Mouse (Mus musculus): Measurements from ENCODE around the gene Arhgap9.
A peak's percentile ranks its signal among the peaks of the same experiment; 100 is the strongest.
"Not testable (repeated sequence)": the region's sequence is repeated elsewhere in the genome, so short reads cannot be mapped to it uniquely, and the experiment has no call there.

The Arhgap9 gene

DNA sequence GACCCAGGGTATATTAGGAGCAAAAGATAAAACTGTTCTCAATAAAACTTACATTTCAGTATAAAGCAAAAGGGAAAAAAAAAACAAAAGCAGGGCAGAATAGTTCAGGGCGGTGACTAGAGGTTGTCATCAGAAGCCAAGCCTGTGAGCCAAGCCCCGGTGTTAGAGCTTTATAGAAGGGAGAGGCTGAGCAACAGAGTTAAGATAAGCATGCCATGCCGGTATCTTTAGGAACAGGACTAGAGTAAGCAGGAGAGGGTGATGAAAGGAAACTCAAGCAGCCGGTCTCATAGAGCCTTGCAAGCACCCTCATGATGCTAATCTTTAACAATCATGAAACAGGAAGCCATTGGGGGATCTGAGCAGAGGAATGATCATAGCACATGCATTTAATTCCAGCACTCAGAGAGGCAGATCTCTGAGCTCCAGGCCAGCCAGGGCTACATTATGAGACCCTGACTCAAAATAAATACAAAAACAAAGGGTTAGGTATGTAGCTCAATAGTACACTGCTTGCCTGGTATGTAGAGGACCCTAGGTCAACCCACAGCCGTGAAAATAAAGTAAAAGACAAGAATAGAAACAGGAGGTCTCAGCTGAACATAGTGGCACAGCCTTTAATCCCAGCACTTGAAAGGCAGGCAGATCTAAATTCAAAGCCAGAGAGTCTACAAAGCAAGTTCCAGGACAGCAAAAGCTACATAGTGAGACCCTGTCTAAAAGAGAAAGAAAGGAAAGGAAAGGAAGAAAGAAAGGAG, 29.7 kb upstream of the Arhgap9 start:
- DNase-seq (ENCODE audit: low read depth, low spot score), result peak; percentile 68

DNA sequence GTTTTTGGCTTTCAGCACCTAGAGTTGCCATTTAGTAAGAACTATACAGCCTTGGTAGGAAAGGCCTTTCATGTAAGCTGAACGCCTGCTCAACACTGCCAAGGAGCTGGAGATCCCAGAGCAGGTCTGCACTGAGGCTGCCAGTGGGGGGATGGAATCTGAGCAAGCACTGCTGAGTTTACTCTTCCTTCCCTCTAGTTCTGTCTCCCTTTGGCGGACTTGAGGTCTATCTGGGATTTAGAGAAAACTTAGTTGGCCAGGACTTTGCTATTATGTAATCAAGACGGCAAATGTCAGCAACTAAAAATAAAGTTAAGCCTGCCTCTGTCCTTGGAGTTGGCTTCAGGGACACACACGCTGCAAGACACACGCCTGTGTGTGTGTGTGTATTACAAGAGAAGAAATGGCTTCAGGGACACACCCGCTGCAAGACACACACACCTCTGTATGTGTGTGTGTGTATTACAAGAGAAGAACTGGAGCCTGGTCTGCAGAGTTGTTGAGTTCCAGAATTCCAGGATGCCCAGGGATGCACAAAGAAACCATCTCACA, 28.7 kb upstream of the Arhgap9 start:
- no peak for DNase-seq (ENCODE audit: low read depth, low spot score)

DNA sequence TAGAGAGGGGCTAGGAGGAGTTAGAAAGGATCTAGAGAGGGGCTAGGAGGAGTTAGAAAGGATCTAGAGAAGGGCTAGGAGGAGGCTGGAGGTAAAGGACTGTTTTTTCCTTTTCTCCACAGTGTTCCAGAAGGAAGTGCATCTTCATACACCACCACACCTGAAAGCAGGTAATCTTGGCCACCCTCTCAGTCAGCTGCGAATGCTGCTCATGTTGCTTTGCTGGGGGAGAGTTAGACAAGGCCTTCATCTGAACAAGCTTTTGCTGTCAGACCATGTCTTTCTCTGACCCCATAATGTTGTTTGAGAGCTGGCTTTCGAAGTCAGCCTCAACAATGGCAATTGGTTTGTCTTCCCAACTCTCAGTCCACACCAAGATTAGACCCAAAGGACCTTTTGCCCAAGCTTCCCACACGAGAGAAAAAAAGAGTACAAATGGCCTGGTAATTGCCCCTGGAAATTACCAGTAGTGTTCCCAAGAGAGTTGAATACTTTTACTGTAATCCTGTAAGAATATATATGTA, 28.1 kb upstream of the Arhgap9 start:
- no peak for DNase-seq (ENCODE audit: low read depth, low spot score)

DNA sequence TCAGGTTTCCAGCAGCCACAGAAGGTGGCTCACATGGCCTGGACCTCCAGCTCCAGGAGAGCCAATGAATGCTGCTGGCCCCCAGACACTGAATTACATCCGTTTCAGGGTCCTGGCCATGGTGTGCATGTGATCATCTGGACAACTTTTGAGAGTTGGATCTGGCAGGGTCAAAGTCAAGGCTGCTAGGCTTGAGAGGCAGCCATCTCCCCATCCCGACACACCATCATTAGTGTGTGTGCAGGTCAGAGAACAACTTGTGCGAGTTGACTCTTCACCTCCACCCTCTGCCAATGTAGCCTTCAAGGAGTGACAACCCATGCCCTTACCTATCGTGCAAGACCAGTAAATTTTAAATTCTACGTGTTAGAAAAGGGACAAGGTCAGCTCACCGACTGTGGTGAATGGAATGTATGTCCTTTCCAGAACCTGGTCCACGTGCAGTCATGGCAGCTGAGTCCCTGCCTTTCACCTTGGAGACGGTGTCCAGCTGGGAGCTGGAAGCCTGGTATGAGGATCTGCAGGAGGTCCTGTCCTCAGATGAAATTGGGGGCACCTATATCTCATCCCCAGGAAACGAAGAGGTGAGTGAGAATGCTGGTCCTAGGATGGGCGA, 26.8 kb upstream of the Arhgap9 start:
- no peak for DNase-seq (ENCODE audit: low read depth, low spot score)

DNA sequence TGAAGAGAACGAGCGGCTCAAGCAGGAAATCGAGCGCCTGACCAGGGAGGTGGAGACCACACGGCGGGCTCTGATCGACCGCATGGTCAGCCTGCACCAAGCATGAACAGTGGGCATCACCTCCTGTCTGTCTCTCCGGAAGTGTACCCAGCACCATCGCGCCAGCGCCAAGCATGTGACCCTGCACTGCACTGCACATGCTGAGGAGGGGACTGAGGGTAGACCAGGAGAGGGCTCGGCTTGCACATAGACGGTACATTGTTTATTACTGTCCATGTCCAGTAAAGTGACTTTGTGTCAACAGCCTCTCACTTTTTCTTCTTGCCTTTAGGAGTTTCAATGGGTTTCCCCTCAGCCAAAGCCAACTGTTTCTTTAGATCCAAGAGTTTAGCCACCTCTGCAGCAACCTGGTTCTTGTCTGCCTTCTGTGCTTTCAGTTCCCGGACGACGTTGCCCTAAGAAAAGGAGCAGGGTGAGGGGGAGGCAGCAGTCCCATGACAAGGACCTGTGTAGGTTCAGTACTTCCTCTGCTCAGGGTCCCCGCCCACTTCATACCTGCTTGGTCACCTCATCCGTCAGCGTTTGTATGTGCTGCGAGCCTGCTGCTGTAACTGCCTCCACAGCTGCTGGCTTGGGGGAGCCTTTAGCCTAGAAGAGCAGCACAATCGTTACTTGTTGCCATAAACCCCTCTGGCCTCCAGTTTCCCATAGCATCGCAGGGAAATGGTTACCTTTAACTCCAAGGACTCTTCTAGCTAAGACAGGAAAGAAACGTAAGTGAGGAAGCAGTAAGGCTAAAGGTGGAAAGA, 25.6 kb upstream of the Arhgap9 start:
- no peak for DNase-seq (ENCODE audit: low read depth, low spot score)

DNA sequence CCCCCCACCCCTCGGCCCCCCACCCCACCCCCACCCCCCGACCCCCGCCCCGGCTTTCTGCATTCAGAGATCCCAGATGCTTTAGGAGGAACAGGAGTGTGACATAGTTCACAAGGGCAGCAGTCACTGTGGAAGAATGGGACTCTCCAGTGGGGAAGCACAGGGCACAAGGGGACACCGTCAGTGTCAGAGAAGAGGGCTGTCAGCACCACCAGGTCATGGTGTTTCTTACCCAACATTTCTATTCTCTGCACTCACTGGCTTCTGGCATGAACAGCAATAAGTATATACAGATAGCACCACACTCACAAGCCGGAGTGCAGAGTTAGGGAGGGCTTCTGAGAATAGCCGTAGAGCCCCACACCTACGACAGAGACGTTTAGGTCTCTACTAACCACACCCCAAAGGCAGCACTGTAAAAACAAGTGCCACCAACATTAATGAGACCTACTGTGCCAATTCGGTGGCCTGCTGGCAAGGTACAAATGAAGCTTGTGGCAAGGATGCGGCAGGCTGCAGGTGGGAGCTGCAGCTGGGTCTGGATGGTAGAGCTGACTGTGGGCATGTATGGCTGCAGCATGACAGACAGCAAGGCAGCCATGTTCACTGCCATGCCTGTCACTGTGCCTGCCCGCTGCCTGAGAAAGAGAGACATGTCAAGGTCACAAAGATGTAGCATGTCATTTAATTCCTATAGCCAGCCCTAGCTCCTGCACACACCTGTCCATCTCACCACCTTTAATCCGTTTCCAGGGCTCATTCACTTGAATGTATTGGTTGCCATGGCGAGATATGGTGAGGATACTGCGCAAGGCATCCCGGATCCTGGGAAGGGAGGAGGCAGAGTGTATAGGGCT, 24.5 kb upstream of the Arhgap9 start:
- DNase-seq (ENCODE audit: low read depth, low spot score), result no peak

DNA sequence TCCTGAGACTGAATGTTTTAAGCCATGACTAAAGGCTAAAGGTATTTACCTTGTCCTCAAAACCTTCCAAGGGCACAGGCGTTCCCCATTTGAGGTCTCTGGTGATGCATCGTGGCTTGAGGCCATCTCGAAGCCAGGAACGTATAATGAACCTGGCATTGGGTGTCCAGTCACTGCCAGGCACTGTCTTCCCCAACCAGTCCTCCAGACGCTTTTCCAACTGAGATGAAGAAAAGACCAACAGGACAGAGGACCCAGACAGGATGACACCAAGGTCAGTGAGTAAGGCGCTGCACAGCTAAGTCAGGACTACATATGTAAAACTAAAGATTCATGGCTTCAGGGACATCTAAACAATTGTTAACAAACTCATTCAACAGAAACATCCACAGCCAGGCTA, 21.4 kb upstream of the Arhgap9 start:
- no peak for DNase-seq (ENCODE audit: low read depth, low spot score)

DNA sequence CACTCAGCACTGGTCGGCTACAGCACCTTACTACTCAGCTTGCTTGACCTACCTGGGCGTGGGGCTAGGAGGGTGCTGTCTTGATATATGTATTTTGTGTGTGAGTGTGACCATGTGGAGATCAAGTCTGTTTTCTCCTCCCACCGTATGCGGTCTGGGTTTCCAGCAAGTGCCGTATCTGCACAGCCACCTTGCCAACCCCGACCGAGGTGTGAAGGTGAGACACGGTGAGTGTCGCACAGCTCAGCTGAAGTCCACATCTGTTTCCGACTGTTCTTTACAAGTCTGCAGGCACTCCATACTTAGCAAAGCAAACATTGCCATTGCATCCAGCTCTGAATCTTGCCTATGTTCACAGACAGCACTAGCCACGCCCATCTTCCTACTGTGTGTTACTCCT, 18.6 kb upstream of the Arhgap9 start:
- no peak for DNase-seq (ENCODE audit: low read depth, low spot score)

DNA sequence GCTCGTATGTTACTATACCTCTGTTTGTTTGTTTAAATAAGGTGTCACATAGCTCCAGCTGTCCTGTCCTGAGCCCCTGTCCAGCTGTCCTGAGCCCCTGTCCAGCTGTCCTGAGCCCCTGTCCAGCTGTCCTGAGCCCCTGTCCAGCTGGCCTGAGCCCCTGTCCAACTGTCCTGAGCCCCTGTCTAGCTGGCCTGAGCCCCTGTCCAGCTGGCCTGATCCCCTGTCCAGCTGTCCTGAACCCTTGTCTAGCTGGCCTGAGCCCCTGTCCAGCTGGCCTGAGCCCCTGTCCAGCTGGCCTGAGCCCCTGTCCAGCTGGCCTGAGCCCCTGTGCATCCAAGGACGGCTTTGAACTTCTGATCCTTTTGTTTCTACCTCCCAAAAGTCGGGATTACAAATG, 12.6 kb upstream of the Arhgap9 start:
- not testable (repeated sequence) for DNase-seq (ENCODE audit: low read depth, low spot score)

DNA sequence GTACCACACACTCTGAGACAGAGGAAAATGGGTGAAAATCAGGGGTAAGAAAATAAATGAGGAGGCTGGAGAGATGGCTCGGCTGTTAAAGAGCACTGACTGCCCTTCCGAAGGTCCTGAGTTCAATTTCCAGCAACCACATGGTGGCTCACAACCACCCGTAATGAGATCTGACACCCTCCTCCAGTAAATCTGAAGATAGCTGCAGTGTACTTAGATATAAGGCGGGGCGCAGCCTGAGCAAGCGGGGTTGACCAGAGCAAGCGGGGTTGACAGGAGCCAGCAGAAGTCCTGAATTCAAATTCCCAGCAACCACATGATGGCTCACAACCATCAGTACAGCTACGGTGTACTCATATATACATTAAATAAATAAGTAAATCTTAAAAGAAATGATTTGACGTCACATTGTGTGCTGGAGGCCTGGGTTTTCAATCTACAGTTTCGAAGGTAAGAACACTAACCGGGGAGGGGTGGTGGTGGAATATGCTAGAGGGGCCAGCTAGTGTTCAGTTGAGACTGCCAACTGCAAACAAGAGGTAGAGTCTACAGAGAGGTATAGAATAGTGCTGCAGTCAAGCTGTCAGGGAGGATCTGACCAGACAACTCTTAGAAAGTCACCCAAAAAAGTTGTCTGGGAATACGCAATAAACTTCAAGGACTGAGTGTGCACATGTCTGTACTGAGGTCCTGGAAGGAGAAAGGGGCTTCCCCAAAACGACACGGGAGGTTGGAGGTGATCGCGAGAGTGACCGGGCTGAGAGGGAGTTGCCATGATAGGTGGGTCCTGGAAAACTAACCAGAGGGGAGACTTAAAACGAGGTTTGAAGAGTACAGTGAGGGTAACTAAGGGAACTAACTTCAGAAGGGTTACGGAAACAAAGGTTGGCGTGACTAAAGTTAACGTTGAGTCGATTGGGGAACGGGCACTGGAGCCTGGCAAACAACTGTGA, 11.0 kb upstream of the Arhgap9 start:
- DNase-seq (ENCODE audit: low read depth, low spot score), result peak; percentile 46

DNA sequence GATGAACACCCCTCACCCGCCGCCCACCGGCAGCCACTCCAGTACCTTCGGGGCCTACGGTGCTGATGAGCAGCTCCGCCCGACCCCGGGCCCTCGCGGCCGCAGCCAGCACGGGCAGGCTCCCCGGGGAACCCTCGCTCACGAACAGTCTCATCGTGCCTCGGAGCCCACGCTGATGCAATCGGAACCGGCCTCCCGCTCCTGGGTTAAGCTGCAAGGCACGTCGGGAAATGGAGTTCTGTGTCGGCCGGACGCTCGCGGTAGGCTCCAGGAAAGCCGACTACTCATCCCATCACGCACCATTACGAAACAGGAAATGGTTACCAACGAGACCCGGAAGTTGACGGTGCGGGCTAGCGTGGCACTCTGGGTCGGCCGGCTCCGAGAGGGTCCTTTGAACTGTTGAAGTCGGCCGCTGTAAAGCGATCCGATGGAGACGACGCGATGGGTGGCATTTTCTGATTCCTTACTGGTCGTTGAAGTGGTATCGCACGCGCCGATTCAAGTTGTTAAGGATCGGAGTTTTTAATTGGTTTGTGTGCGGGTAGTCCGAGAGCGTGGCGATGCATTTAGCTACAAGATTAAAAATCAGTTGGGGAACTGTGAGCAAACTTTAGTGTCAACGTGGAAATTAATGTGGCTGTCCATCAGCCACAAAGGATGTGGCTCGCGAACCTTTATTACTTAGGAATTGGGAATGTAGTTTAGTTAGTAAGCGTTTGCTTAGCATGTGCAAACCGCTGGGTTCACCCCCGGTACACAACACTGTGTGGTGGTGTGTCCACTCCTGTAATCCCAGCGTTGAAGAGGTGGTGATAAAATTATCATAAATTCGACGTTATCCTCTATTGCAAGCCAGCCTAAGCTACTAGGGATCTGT, 10.0 kb upstream of the Arhgap9 start, which contains the start of gene Mars:
TSS of gene Mars (minus strand) at position 311 of the 880 bp plus-strand sequence.
- peak; percentile 93 for DNase-seq (ENCODE audit: low read depth, low spot score)

DNA sequence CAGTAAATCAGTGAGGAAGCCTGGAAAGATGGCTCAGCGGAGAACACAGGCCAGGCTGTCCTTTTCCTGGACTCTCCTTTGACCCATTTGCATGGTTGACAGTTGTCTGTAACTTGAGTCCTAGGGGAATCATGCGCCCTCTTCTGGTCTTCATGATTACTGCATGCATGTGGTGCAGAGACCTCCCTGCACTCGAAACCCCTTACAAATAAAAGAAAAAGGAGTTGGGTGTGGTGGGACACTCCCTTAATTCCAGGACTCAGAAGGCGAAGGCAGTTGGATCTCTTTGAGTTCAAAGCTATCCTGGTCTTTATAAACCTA, 9.4 kb upstream of the Arhgap9 start:
- peak; percentile 91 for DNase-seq (ENCODE audit: low read depth, low spot score)

DNA sequence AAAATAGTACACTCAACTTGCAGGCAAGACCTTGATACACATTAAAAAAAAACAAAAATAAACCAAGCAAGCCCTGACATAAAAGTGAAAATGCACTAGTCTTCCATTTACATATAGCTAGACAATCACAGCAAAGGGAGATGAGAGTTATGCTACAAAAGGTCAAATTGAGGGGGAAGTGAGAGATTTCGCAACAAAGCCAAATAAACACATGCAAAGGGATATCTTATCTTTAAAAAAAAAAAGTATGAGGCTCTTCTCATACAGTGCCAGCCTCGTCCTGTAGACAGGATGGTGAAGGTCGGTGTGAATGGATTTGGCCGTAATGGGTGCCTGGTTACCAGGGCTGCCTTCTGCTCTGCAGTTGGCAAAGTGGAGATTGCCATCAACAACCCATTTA, 8.9 kb upstream of the Arhgap9 start:
- no peak for DNase-seq (ENCODE audit: low read depth, low spot score)

DNA sequence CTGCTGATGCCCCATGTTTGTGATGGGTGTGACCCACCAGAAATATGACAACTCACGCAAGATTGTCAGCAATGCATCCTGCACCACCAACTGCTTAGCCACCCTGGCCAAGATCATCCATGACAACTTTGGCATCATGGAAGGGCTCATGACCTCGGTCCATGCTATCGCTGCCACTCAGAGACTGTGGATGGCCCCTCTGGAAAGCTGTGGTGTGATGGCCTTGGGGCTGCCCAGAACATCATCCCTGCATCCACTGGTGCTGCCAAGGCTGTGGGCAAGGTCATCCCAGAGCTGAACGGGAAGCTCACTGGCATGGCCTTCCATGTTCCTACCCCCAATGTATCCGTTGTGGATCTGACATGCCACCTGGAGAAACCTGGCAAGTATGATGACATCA, 8.2 kb upstream of the Arhgap9 start:
- not testable (repeated sequence) for DNase-seq (ENCODE audit: low read depth, low spot score)

DNA sequence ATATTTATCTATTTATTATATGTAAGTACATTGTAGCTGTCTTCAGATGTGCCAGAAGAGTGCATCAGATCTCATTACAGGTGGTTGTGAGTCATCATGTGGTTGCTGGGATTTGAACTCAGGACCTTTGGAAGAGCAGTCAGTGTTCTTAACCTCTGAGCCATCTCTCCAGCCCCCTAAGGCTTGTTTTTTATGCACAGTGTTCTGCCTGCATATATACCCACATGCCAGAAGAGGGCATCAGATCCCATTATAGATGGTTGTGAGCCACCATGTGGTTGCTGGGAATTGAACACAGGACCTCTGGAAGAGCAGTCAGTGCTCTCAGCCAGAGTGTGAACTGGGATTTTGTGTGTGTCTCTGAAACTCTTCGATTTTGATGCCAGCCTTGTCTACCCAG, 6.8 kb upstream of the Arhgap9 start:
- not testable (repeated sequence) for DNase-seq (ENCODE audit: low read depth, low spot score)

DNA sequence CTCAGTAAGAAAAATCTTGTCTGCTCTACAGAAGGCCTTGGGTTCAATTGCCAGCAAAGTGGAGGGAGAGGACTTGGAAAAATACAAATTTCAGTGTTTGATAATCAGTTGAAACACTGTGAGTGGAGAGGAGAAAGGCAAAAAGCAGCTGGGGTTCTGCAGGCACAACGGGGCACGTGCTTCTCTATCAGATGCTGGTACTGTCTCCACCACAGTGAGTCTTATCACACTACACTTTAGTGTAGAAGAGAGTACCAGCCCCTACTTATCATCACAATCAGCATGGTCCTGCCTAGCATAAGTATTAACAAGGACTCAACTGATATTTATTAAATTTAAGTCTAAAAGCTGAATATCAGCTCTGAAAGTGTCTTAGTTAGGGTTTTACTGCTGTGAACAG, 4.5 kb upstream of the Arhgap9 start:
- DNase-seq (ENCODE audit: low read depth, low spot score), result no peak

DNA sequence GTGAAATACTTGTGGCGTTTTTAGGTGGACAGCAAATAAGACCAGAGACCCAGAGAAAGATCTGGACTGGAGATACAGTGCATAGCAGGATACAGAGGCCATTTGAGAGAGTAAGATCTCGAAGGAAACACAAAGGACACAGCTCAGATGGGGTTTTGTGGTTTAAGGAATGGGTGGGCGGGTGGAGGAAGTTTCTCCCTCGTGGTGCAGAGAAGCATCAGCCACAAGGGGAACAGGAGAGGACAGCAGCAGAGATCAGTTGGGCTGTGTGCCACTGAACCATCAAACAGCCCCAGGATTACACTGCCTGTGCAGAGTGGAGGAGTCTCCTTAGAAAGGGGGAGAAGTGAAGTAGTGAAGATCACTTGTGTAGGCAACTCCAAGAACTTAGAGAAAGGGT, 3.8 kb upstream of the Arhgap9 start:
- DNase-seq (ENCODE audit: low read depth, low spot score), result no peak

DNA sequence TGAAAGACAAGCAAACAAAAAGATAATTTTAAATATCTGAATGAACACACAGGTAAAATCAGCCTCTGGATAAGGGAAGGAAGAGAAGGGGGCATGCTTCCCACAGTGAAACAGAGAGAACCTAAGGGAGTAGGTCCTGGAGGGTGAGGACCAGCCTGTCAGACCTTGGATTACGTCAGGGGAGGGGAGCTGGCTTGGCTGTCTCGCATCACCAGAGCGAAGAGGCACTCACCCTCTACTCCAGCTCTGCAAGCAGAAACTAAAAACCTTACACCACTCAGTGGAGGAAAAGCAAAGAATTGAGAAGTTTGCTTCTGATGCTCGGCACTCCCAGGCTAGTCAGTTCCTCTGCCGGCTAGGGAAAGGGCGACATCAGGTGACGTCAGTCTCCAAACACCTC, 1.8 kb upstream of the Arhgap9 start:
- DNase-seq (ENCODE audit: low read depth, low spot score), result no peak

DNA sequence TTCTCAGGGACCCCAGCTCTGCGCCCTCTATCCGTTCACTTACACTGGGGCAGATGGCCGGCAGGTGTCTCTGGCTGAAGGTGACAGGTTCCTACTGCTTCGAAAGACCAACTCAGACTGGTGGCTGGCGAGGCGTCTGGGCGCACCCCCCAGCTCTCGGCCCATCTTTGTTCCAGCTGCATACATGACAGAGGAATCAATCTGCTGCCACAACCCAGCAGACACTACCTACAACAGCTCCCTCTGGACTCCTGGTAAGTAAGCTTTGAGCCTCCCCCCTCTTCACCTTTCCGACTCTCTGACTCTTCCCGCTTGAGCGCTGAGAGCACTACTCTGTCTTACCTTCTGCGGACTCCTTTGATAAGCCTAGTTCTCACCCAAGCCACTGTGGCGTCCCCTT, 414 bp downstream of the Arhgap9 start:
- DNase-seq (ENCODE audit: low read depth, low spot score), result no peak
